22 mouse cellular contexts compared by ENCODE assay signal in the genomic region with DNA sequence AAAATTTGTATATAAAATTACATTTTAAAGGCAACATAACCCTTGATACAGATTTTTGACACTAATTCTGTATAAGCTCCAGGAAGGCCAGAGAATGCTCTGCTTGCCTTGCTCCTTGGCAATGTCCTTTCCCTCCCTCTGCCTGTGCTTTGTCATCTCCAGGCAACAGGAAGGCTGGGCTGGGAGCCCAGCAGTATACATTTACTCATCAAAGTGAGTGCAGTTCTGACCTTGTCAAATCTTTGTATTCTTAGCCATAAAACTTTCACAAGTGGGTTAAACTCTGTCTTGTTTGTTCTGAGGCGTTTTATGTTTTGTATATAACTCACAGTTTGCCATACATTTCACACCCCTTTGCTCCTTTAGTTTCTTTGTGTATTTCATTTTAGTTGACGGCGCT.
A peak's percentile ranks its signal among the peaks of the same experiment; 100 is the strongest.
DNase-seq lines count a peak whose midpoint lies in the region; ATAC-seq lines count a peak whose summit lies in the region.
"Had no signal": no experiment of that assay in that cellular context is flagged by ENCODE, and none has a peak within 500 bp of the region (broad histone marks: within the 10 kb centered on the region; RNA-seq: fewer than 3 reads in every experiment).

No protein-coding gene starts in this region.

- 75% methylated on average over 3 of the region's 3 CpGs for WGBS in embryonic facial prominence, embryonic 14.5 days
- WGBS in embryonic facial prominence, embryonic 10.5 days = 83% methylated on average over 3 of the region's 3 CpGs

- H3K4me3 ChIP-seq in embryonic facial prominence, embryonic 14.5 days (ENCODE audit: low read depth, low read length) = no peak overlapping the region
- no peak overlapping the region for H3K4me3 ChIP-seq in embryonic facial prominence, embryonic 10.5 days
- H3K4me3 ChIP-seq: heart, embryonic 10.5 days; hindbrain, embryonic 15.5 days; lung, embryonic 15.5 days; midbrain, embryonic 13.5 days; myocyte; neural tube, embryonic 15.5 days had no signal

- no peaks in the 10 kb centered on the region for H3K9me3 ChIP-seq in embryonic facial prominence, embryonic 14.5 days (ENCODE audit: control insufficient read depth, low read length)
- H3K9me3 ChIP-seq in embryonic facial prominence, embryonic 10.5 days = no peaks in the 10 kb centered on the region
- H3K9me3 ChIP-seq: heart, embryonic 10.5 days; hindbrain, embryonic 15.5 days; lung, embryonic 15.5 days; midbrain, embryonic 13.5 days; neural tube, embryonic 15.5 days had no signal

- no peak overlapping the region for H3K9ac ChIP-seq in embryonic facial prominence, embryonic 14.5 days (ENCODE audit: low read depth, low read length)
- H3K9ac ChIP-seq: hindbrain, embryonic 15.5 days; lung, embryonic 15.5 days; midbrain, embryonic 13.5 days; neural tube, embryonic 15.5 days had no signal

- H3K36me3 ChIP-seq in embryonic facial prominence, embryonic 14.5 days (ENCODE audit: control insufficient read depth, insufficient read depth, low read length) = no peaks in the 10 kb centered on the region
- no peaks in the 10 kb centered on the region for H3K36me3 ChIP-seq in embryonic facial prominence, embryonic 10.5 days (replicated peaks)
- H3K36me3 ChIP-seq: heart, embryonic 10.5 days; hindbrain, embryonic 15.5 days; lung, embryonic 15.5 days; midbrain, embryonic 13.5 days; neural tube, embryonic 15.5 days had no signal

- no peak overlapping the region for H3K4me2 ChIP-seq in embryonic facial prominence, embryonic 14.5 days (ENCODE audit: low read depth, low read length)
- H3K4me2 ChIP-seq: hindbrain, embryonic 15.5 days; liver, embryonic 11.5 days; lung, embryonic 15.5 days; midbrain, embryonic 13.5 days; neural tube, embryonic 15.5 days had no signal

- ATAC-seq in embryonic facial prominence, embryonic 14.5 days (ENCODE audit: low read depth) = no peak
- ATAC-seq: forebrain, embryonic 14.5 days; midbrain, embryonic 13.5 days had no signal

- H3K27me3 ChIP-seq in embryonic facial prominence, embryonic 14.5 days (replicated peaks; ENCODE audit: control insufficient read depth, insufficient read depth, low read length) = no peaks in the 10 kb centered on the region
- H3K27me3 ChIP-seq in embryonic facial prominence, embryonic 10.5 days (replicated peaks; ENCODE audit: low read depth, poor library complexity, severe bottlenecking) = no peaks in the 10 kb centered on the region
- H3K27me3 ChIP-seq: hindbrain, embryonic 15.5 days; lung, embryonic 15.5 days; midbrain, embryonic 13.5 days; neural tube, embryonic 15.5 days had no signal

- DNase-seq in embryonic facial prominence, embryonic 14.5 days (ENCODE audit: low spot score) = peak; percentile 33
- no peak for DNase-seq in embryonic facial prominence, embryonic 10.5 days (ENCODE audit: low spot score)
- peak; percentile 10 for DNase-seq in kidney, postnatal 10 days
- DNase-seq in kidney, postnatal 25 days = no peak
- DNase-seq in adrenal gland, adult 8-10 months = peak; percentile 23
- DNase-seq in brain, adult 2 months (ENCODE audit: low read depth, low spot score) = peak; percentile 7
- DNase-seq in spleen, postnatal 14 days (ENCODE audit: low spot score in 2 of 2) = no peak
- DNase-seq: cerebellum, adult 9-10 months; gastrocnemius, postnatal 36 days; heart, postnatal 10 days; layer of hippocampus, postnatal 36 days; retina, postnatal 1 day; right cerebral cortex, postnatal 4 days; thymus, adult 18-20 months had no signal

- H3K27ac ChIP-seq in embryonic facial prominence, embryonic 14.5 days (replicated peaks; ENCODE audit: low read depth, low read length) = no peak overlapping the region
- no peak overlapping the region for H3K27ac ChIP-seq in embryonic facial prominence, embryonic 10.5 days (replicated peaks)
- H3K27ac ChIP-seq: heart, embryonic 10.5 days; hindbrain, embryonic 15.5 days; lung, embryonic 15.5 days; midbrain, embryonic 13.5 days; neural tube, embryonic 15.5 days had no signal

- H3K4me1 ChIP-seq in embryonic facial prominence, embryonic 14.5 days (ENCODE audit: control insufficient read depth, insufficient read depth, low read length) = no peaks in the 10 kb centered on the region
- H3K4me1 ChIP-seq in embryonic facial prominence, embryonic 10.5 days = no peaks in the 10 kb centered on the region
- H3K4me1 ChIP-seq: heart, embryonic 10.5 days; hindbrain, embryonic 15.5 days; lung, embryonic 15.5 days; midbrain, embryonic 13.5 days; neural tube, embryonic 15.5 days had no signal

Comparison
In these comparisons a context has a peak if more than half of its experiments do, and no peak if none do; other contexts are left out.
1. DNase-seq: peak in embryonic facial prominence, embryonic 14.5 days (single experiment), kidney, postnatal 10 days (single experiment), adrenal gland, adult 8-10 months (single experiment) and brain, adult 2 months (single experiment); none in embryonic facial prominence, embryonic 10.5 days (single experiment), kidney, postnatal 25 days (0 of 2) and spleen, postnatal 14 days (0 of 2).